Mouse (Mus musculus) neural tube, embryonic 14.5 days (tissue): ENCODE measurements around the gene S100a5. TPM values are rescaled to one million over a fixed set of nuclear protein-coding genes. Genes with fewer than 3 reads are reported as not detected.

Experiments
- ATAC-seq: fragments of 200-750 bp; cut with Nextera tagmentation; 2 replicates; pipeline ENCODE4 v1.8.0; 2017; ENCODE audit warnings: low read depth, mild to moderate bottlenecking, moderate TSS enrichment, moderate library complexity
- H3K27ac ChIP-seq: fragments of 300-500 bp; sonication (generic); 2 replicates; pipeline ENCODE4 v1.5.1; 2014; ENCODE audit warnings: low read depth, mild to moderate bottlenecking, control low read depth, low read length, moderate library complexity, mixed read lengths
- H3K27me3 ChIP-seq: fragments of 300-500 bp; sonication (generic); 2 replicates; pipeline ENCODE4 v1.6.1; 2014; ENCODE audit warnings: low read length; ENCODE audit not compliant: control insufficient read depth, insufficient read depth
- H3K36me3 ChIP-seq: fragments of 300-500 bp; sonication (generic); 2 replicates; pipeline ENCODE4 v1.6.1; 2014; ENCODE audit warnings: low read length, mixed read lengths; ENCODE audit not compliant: control insufficient read depth, insufficient read depth
- H3K4me1 ChIP-seq: fragments of 300-500 bp; sonication (generic); 2 replicates; pipeline ENCODE4 v1.6.1; 2014; ENCODE audit warnings: low read length; ENCODE audit not compliant: control insufficient read depth, insufficient read depth
- H3K4me2 ChIP-seq: fragments of 300-500 bp; sonication (generic); 2 replicates; pipeline ENCODE4 v1.6.1; 2014; ENCODE audit warnings: mild to moderate bottlenecking, low read depth, low read length, control low read depth
- H3K4me3 ChIP-seq: fragments of 300-500 bp; sonication (generic); 2 replicates; pipeline ENCODE4 v1.5.1; 2014; ENCODE audit warnings: low read depth, low read length, control low read depth, mixed read lengths
- H3K9ac ChIP-seq: fragments of 300-500 bp; sonication (generic); replicated peaks from 2 replicates; pipeline ENCODE4 v1.6.1; 2014; ENCODE audit warnings: low read depth, mild to moderate bottlenecking, control low read depth, low read length, mixed read lengths
- H3K9me3 ChIP-seq: fragments of 300-500 bp; sonication (generic); 2 replicates; pipeline ENCODE4 v1.6.1; 2016; ENCODE audit warnings: low read length; ENCODE audit not compliant: control insufficient read depth
- WGBS: fragments of 180-500 bp; shearing (Covaris S2); extraction: QIAGEN DNeasy Blood & Tissue Kit; methylation state at CpG from one replicate; pipeline ENCODE4 v1.1.7; 2014; 5-methylcytosine and 5-hydroxymethylcytosine counted together
- polyA plus RNA-seq: library from polyadenylated mRNA; unstranded; fragments of >200 nt; fragmentation: Nextera tagmentation; extraction: Ambion mirVana; gene quantifications from 2 replicates; pipeline ENCODE4 v1.2.1, GENCODE M21; 2014

Gene S100a5
- polyA plus RNA-seq, 1 experiment from 2014 or later: not detected

DNA sequence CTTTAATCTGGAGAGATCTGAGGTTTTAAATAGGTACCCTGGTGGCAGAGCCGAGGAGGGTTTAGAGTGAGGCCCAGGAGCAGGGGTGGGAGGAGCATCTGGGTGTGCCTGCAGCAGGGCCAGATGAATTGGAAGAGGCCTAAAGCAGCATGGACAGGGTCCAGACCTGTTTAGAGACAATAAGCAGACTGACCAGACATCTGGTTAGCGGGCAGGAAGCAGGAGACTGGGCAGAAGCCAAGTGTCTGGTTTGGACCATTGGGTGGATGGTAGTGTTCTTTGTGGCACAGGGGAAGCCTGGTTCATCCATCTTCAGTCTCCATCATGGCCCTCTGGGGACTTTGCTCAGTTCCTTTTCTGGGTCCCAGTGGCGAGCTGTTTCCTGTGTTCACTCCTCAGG is 24.4 kb upstream of the S100a5 start:
- Histone ChIP-seq H3K27ac (no peak overlapping the region), H3K4me3 (no peak overlapping the region), H3K4me2 (no peak overlapping the region), H3K4me1 (no peaks in the 10 kb centered on the region), H3K36me3 (no peaks in the 10 kb centered on the region), H3K9me3 (no peaks in the 10 kb centered on the region), H3K9ac (no peak overlapping the region), H3K27me3 (no peaks in the 10 kb centered on the region)
- WGBS: 75% methylated on average over 3 of the region's 3 CpGs
- ATAC-seq: no peak

DNA sequence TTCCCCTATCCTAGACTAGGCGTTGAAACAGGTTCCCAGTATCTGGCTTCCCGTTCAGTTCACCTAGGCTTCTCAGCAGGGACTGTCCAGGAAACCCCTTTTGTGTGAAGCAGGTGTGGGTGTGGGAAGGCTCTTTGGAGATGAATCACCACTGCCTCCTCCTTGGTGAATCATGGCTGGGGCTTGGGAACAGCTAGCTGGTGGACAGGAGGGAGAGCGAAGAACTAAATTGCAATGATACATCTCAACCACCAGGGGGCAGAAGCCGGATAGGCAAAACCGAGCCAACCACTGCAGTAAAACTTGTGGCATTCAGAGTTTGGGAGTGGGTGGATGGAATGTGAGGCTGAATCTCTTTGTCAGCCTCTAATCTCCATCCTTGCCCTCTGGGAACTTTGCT is 22.7 kb upstream of the S100a5 start:
- Histone ChIP-seq H3K36me3 (no peaks in the 10 kb centered on the region), H3K9me3 (no peaks in the 10 kb centered on the region), H3K4me1 (no peaks in the 10 kb centered on the region), H3K27me3 (no peaks in the 10 kb centered on the region), H3K27ac (no peak overlapping the region), H3K4me3 (no peak overlapping the region), H3K9ac (no peak overlapping the region), H3K4me2 (no peak overlapping the region)
- 33% methylated on average over 5 of the region's 5 CpGs for WGBS
- peak; percentile 28; the same call in 1 of the 2 replicates for ATAC-seq

DNA sequence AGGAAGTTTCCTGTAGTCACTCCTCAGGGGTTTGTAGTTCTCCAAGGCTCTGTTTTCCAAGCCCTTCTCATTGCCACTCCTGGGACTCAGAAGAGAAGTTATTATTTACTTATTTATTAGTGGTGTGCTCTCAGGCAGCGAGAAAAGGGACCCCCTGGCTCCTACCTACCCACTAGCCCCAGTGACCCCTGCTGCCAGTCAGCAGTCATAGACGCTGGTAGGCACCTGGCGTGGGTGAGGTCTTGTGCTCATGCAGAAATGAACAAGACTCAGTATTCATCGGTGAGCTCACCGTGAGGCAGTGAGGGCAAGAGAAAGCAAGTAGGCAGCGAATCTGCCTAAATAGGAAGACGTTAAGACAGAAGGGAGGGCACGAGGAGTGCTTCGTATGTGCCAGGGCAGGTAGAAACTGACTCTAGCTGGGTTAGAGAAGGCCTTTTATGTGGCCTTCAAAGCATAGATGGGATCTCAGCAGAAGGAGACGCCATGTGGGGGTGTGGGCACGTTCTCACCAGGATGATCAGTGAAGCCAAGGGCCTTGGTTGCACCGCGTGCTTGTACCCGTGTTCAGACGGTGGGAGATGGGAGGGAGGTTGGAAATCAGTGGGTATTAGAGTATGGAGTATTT is 22.2 kb upstream of the S100a5 start:
- Histone ChIP-seq H3K27ac (no peak overlapping the region), H3K36me3 (no peaks in the 10 kb centered on the region), H3K27me3 (no peaks in the 10 kb centered on the region), H3K9me3 (no peaks in the 10 kb centered on the region), H3K4me1 (no peaks in the 10 kb centered on the region), H3K4me3 (no peak overlapping the region), H3K4me2 (no peak overlapping the region), H3K9ac (no peak overlapping the region)
- 87% methylated on average over 15 of the region's 15 CpGs for WGBS
- ATAC-seq: no peak

DNA sequence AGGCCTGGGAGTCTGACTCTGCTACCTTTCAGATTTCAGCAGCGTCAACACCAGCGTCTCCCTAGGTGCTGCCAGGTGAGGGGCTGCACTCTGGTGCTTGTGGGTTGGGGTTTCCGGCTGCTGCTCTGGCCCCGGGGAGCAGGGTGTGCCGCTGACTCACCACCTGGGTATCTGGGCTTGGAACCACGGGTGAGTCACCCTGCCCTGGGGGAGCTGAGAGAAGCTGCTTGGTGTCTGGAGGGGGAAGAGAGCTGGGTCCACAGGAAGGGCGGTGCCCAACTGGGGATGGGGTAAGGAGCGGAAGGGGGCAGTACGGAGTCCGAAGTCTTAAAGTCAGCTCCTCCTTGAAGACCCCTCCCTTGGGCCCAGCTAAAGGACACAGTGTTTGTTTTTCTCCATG is 21.4 kb upstream of the S100a5 start:
- WGBS: 79% methylated on average over 10 of the region's 10 CpGs
- H3K27me3 ChIP-seq: no peaks in the 10 kb centered on the region

DNA sequence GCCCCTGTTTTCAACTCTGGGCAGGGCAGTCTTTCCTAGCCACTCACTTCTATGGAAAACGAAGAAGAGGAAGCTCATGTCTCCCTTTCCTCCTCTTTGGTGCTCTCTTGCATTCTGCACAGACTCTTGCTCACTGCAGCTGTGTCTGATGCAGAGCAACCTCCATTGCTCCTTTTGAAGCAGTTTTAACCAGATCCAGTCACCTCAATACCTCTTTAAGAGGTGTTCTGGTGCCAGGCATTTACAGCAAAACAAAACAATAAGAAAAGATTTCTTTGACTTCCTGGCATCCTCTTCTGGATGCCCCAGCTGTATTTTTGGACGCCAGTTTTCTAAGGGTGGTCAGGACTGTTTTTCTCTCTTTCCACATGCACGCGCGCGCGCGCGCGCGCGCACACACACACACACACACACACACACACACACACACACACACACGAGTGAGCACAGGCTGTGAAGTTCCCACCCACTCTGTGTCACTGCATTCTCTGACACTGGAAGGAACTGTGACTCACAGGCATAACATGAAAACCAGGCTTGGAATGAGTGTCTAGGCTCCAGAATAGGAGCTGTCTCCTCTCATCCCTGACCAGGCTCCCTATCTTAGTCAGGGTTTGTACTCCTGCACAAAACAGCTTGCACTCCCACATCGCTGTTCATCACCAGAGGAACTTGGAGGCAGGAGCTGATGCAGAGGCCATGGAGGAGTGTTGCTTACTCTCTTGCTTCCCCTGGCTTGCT is 20.8 kb upstream of the S100a5 start:
- Histone ChIP-seq H3K9me3 (no peaks in the 10 kb centered on the region), H3K4me3 (no peak overlapping the region), H3K27ac (no peak overlapping the region), H3K4me2 (no peak overlapping the region), H3K4me1 (no peaks in the 10 kb centered on the region), H3K27me3 (no peaks in the 10 kb centered on the region), H3K36me3 (no peaks in the 10 kb centered on the region), H3K9ac (no peak overlapping the region)
- 93% methylated on average over 13 of the region's 14 CpGs for WGBS
- no peak for ATAC-seq

More for the DNA sequence above, 21.4 kb upstream of the S100a5 start:
- no peak overlapping the region for H3K9ac ChIP-seq
- H3K4me1 ChIP-seq: no peaks in the 10 kb centered on the region
- no peaks in the 10 kb centered on the region for H3K36me3 ChIP-seq
- H3K4me2 ChIP-seq: no peak overlapping the region
- no peak for ATAC-seq
- no peak overlapping the region for H3K27ac ChIP-seq
- H3K4me3 ChIP-seq: no peak overlapping the region
- no peaks in the 10 kb centered on the region for H3K9me3 ChIP-seq

DNA sequence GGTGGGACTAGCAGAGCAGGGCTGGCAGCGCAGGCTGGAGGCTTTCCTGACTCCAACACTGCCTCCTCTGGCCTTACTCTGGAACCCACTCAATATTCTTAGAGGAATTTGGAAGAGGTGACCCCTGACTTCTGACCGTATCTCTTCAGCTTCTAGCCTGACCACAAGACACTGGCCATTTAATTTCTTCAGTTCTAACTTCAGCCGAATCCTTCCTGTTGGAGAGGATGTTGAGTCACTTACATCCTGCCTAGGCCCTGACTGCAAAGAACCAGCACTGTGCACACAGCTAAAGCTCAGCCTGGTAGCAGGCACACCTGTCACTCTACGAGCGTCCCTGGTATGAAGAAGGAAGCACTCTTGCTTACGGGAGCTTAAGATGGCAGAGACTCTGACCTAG is 18.9 kb upstream of the S100a5 start:
- H3K9ac ChIP-seq: no peak overlapping the region

DNA sequence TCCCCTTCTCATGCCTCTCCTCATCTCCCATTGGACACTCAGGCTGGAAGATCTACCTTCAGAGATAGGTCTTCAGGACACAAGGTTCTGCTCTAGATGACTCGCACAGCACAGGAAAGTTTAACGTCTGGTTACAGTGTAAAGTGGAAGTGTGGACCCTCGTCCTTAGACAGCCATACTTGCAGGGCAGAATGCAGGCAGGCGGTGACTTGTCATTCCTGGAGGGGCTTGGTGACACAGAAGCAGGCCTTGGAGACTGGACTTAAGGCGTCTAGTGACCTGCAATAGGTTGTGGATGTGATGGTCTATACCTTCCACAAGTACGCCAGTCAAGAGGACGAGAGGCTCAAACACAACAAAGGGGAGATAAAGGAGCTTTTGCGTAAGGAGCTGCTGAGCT is 18.4 kb upstream of the S100a5 start, which contains the start of gene S100a2:
S100a2 (plus strand) TSS at position 301 of the 400 bp plus-strand sequence.
- WGBS: 89% methylated on average over 8 of the region's 8 CpGs
- H3K4me1 ChIP-seq: no peaks in the 10 kb centered on the region
- H3K9ac ChIP-seq: no peak within 1 kb of the TSS
- no peak for ATAC-seq
- no peak within 1 kb of the TSS for H3K27ac ChIP-seq
- H3K27me3 ChIP-seq: no peaks in the 10 kb centered on the region
- no peaks in the 10 kb centered on the region for H3K9me3 ChIP-seq
- H3K4me3 ChIP-seq: no peak within 1 kb of the TSS
- no peaks in the 10 kb centered on the region for H3K36me3 ChIP-seq
- no peak within 1 kb of the TSS for H3K4me2 ChIP-seq

More for the DNA sequence above, 18.9 kb upstream of the S100a5 start:
- Histone ChIP-seq H3K4me1 (no peaks in the 10 kb centered on the region), H3K4me2 (no peak overlapping the region), H3K36me3 (no peaks in the 10 kb centered on the region), H3K27me3 (no peaks in the 10 kb centered on the region), H3K9me3 (no peaks in the 10 kb centered on the region), H3K4me3 (no peak overlapping the region), H3K27ac (no peak overlapping the region)
- WGBS: 88% methylated on average over 6 of the region's 6 CpGs
- ATAC-seq: no peak

DNA sequence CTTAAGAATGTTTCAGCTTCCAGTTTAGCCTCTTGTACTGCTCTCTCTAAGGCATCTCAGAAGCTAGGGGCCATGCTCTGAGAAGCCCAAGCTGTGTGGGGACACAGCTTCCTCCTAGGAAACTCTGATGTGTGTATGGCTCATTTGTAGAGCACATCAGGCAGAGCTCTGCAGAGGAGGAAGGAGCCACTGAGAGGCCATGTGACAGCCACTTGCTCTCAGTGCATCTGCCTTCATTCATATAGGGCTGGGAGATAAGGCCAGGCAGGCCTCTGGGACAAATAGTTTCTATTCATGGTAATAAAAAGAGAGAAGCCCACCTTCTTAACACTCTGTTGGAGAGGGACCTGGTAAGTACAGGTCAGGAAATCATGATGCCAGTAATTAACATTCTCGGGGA is 13.9 kb upstream of the S100a5 start:
- H3K36me3 ChIP-seq: no peaks in the 10 kb centered on the region
- ATAC-seq: no peak
- no peak overlapping the region for H3K4me3 ChIP-seq
- no peak overlapping the region for H3K4me2 ChIP-seq
- no peak overlapping the region for H3K9ac ChIP-seq
- H3K4me1 ChIP-seq: no peaks in the 10 kb centered on the region
- no peak overlapping the region for H3K27ac ChIP-seq
- H3K27me3 ChIP-seq: no peaks in the 10 kb centered on the region
- H3K9me3 ChIP-seq: no peaks in the 10 kb centered on the region
- WGBS: 88% methylated on average over 1 of the region's 1 CpGs

DNA sequence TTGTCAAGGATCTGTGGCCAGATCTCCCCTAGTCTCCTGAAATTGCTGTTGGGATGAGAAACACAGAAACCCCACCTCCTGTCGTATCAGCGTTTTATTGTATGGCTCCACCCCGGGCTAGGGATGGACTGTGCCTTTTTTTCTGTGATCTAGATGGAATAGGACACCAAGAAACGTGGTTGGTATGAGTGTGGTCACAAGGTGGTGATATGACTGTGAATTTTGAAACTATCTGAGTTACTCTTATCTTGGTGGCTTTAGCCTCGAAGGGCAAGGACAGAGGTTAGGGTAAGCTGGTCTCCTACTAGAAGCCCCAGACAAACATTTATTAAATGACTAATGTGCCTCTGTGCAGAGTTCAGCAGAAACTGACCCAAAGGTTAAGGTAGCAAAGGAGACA is 12.8 kb upstream of the S100a5 start:
- H3K9me3 ChIP-seq: no peaks in the 10 kb centered on the region
- no peaks in the 10 kb centered on the region for H3K27me3 ChIP-seq
- H3K4me3 ChIP-seq: no peak overlapping the region
- H3K36me3 ChIP-seq: no peaks in the 10 kb centered on the region
- ATAC-seq: no peak
- H3K4me2 ChIP-seq: no peak overlapping the region
- 75% methylated on average over 5 of the region's 5 CpGs for WGBS
- no peak overlapping the region for H3K27ac ChIP-seq
- no peaks in the 10 kb centered on the region for H3K4me1 ChIP-seq
- H3K9ac ChIP-seq: no peak overlapping the region
